Mouse (Mus musculus): ENCODE measurements around the gene Itgb6.

DNA sequence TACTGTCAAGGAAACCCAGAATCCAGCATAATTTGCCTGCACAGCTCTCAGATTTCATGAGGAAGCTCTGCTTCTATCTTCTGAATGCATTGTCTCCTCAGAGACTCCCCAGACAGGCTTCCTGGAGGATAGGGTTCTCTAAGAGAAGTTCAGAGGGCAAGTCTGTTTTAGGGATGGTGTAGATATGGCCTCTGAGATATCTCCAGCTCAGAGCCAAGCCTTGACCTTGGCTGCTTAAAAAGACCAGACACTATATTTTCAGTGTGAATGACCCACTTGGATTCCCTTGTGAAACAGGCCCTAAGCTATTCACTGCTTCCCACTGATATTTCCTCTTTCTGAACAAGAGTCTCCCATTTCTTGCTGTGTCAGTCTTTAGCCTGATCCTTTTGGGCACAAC is 36.5 kb downstream of the Itgb6 start:
- TF ChIP-seq CTCF (IDR thresholded peaks at IDR 0.05; ENCODE audit: low read depth) (no peak), EP300 (optimal IDR thresholded peaks at IDR 0.05) (no peak)
